Mouse (Mus musculus) CH12.LX (cell line): Measurements from ENCODE around the gene Itga6.

ENCODE experiments used
- CHD1 ChIP-seq: IDR thresholded peaks from 2 replicates; pipeline ENCODE4 v1.6.1; 2012; ENCODE audit warnings: low read depth, low read length, improper control_type of control experiment, inconsistent platforms
- CTCF ChIP-seq, 2 experiments: IDR thresholded peaks in 1 of 2; conservative IDR thresholded peaks in 1 of 2; 2 replicates each; pipeline ENCODE4 v1.5.1; 2011 to 2012; ENCODE audit warnings: low read depth in 2 of 2, low read length in 2 of 2, improper control_type of control experiment in 1 of 2, inconsistent platforms in 1 of 2, mild to moderate bottlenecking in 1 of 2, moderate library complexity in 1 of 2
- E2F4 ChIP-seq: IDR thresholded peaks from 2 replicates; pipeline ENCODE4 v1.6.1; 2011; ENCODE audit warnings: low read depth, low read length, improper control_type of control experiment; ENCODE audit not compliant: insufficient replicate concordance
- MAFK ChIP-seq: IDR thresholded peaks from 2 replicates; pipeline ENCODE4 v1.6.1; 2011; ENCODE audit warnings: low read length, improper control_type of control experiment; ENCODE audit not compliant: insufficient replicate concordance
- POLR2AphosphoS2 ChIP-seq: IDR thresholded peaks from 2 replicates; pipeline ENCODE4 v1.6.1; 2011; ENCODE audit warnings: low read depth, low read length, improper control_type of control experiment
- SIN3A ChIP-seq: IDR thresholded peaks from 2 replicates; pipeline ENCODE4 v1.6.1; 2012; ENCODE audit warnings: low read length, improper control_type of control experiment, inconsistent platforms

DNA sequence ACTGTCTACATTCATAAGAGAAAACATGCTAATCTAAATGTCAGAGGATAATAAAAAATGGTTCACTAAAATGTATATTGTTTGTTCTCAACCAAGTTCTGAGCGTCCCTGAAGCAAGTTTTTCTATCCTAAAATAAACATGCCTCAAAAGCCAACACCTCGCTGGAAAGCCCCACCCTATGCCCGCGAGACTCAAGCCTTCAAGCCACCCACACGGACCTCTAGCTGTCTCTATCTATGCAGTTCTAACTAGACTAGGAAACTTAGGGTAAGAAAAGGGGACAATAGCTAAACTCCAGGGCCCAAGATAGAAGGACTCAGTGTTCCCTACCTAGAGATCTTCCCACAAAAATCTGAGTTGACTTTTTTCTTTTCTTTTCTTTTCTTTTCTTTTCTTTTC, 40.6 kb downstream of the Itga6 start:
- no peak for TF ChIP-seq SIN3A
- TF ChIP-seq CTCF (conservative IDR thresholded peaks at IDR 0.05 in 1 of 2, IDR thresholded peaks at IDR 0.05 in 1 of 2; ENCODE audit: low read depth in 2 of 2, low read length in 2 of 2): no peak
- no peak for TF ChIP-seq MAFK
- no peak for TF ChIP-seq E2F4
- TF ChIP-seq CHD1: no peak
- TF ChIP-seq POLR2AphosphoS2: no peak
